Mouse (Mus musculus) midbrain, postnatal 0 days (tissue): ENCODE measurements around the gene Tns2. TPM values are rescaled to one million over a fixed set of nuclear protein-coding genes. Genes with fewer than 3 reads are reported as not detected.

Experiments used
- ATAC-seq: fragments of 200-750 bp; cut with Nextera tagmentation; 2 replicates; pipeline ENCODE4 v1.8.0; 2017; ENCODE audit warnings: moderate number of reproducible peaks, mild to moderate bottlenecking, moderate TSS enrichment, moderate library complexity; ENCODE audit not compliant: low FRiP score
- DNase-seq: peaks from one replicate; pipeline ENCODE4 v3.0.0-alpha.2; 2015; ENCODE audit warnings: low spot score
- H3K27ac ChIP-seq: fragments of 300-500 bp; sonication (generic); 2 replicates; pipeline ENCODE4 v1.5.1; 2014; ENCODE audit warnings: low read depth, mild to moderate bottlenecking, low read length, mixed read lengths
- H3K27me3 ChIP-seq: fragments of 300-500 bp; sonication (generic); 2 replicates; pipeline ENCODE4 v1.6.1; 2014; ENCODE audit warnings: low read length, control low read depth, mixed read lengths; ENCODE audit not compliant: insufficient read depth
- H3K36me3 ChIP-seq: fragments of 300-500 bp; sonication (generic); 2 replicates; pipeline ENCODE4 v1.6.1; 2014; ENCODE audit warnings: low read length, control low read depth, mixed read lengths; ENCODE audit not compliant: insufficient read depth
- H3K4me1 ChIP-seq: fragments of 300-500 bp; sonication (generic); 2 replicates; pipeline ENCODE4 v1.6.1; 2014; ENCODE audit warnings: mild to moderate bottlenecking, control low read depth, antibody characterized with exemption, low read length, mixed read lengths; ENCODE audit not compliant: insufficient read depth
- H3K4me2 ChIP-seq: fragments of 300-500 bp; sonication (generic); 2 replicates; pipeline ENCODE4 v1.6.1; 2014; ENCODE audit warnings: low read depth, mild to moderate bottlenecking, low read length, mixed read lengths; ENCODE audit not compliant: poor library complexity, severe bottlenecking
- H3K4me3 ChIP-seq: fragments of 300-500 bp; sonication (generic); 2 replicates; pipeline ENCODE4 v1.5.1; 2014; ENCODE audit warnings: low read depth, mild to moderate bottlenecking, low read length, moderate library complexity
- H3K9ac ChIP-seq: fragments of 300-500 bp; sonication (generic); replicated peaks from 2 replicates; pipeline ENCODE4 v1.6.1; 2014; ENCODE audit warnings: mild to moderate bottlenecking, low read length, moderate library complexity, mixed read lengths; ENCODE audit not compliant: poor library complexity, severe bottlenecking
- H3K9me3 ChIP-seq: fragments of 300-500 bp; sonication (generic); 2 replicates; pipeline ENCODE4 v1.6.1; 2016; ENCODE audit warnings: low read length, control low read depth
- CTCF ChIP-seq: IDR thresholded peaks from 2 replicates; pipeline ENCODE4 v1.5.1; 2016; ENCODE audit warnings: antibody characterized with exemption, mild to moderate bottlenecking
- WGBS: fragments of 180-500 bp; shearing (Covaris S2); extraction: QIAGEN DNeasy Blood & Tissue Kit; methylation state at CpG from one replicate; pipeline ENCODE4 v1.1.7; 2014; 5-methylcytosine and 5-hydroxymethylcytosine counted together
- polyA plus RNA-seq: library from polyadenylated mRNA; unstranded; fragments of >200 nt; fragmentation: Nextera tagmentation; extraction: Ambion mirVana; gene quantifications from 2 replicates; pipeline ENCODE4 v1.2.1, GENCODE M21; 2015
- total RNA-seq: library from RNA; depleted of rRNA; stranded (reverse); fragments of >200 nt; gene quantifications from 2 replicates; pipeline ENCODE4 v1.2.3, GENCODE M21; 2014

The Tns2 gene
- total and polyA plus RNA-seq, 2 experiments from 2014 or later: 5.1 to 18.1 TPM

- H3K27ac ChIP-seq: no peak overlapping the region
Measured at GRCm38 (mm10) chr15:102119121-102119830, 19.1 kb downstream of the Tns2 start.

GRCm38 (mm10) chr15:102119831-102120170, 19.6 kb downstream of the Tns2 start:
- TF ChIP-seq CTCF: no peak
- H3K4me1 ChIP-seq: no peaks in the 10 kb centered on the region
- H3K36me3 ChIP-seq: peaks cover 51% of the 10 kb centered on the region
- H3K27ac ChIP-seq: no peak overlapping the region
- H3K4me2 ChIP-seq: no peak overlapping the region
- ATAC-seq (no peak), DNase-seq (no peak)
- no peak overlapping the region for H3K4me3 ChIP-seq
- no peaks in the 10 kb centered on the region for H3K27me3 ChIP-seq
- 61% methylated on average over 2 of the region's 2 CpGs for WGBS
- no peak overlapping the region for H3K9ac ChIP-seq
- H3K9me3 ChIP-seq: no peaks in the 10 kb centered on the region

More at GRCm38 (mm10) chr15:102119121-102119830, 19.1 kb downstream of the Tns2 start:
- Histone ChIP-seq H3K4me1 (no peaks in the 10 kb centered on the region), H3K27me3 (no peaks in the 10 kb centered on the region), H3K4me2 (no peak overlapping the region), H3K4me3 (no peak overlapping the region), H3K9me3 (no peaks in the 10 kb centered on the region), H3K36me3 (peaks cover 48% of the 10 kb centered on the region), H3K9ac (no peak overlapping the region)
- no peak for TF ChIP-seq CTCF
- WGBS: 78% methylated on average over 8 of the region's 8 CpGs
- no peak for ATAC-seq
- no peak for DNase-seq

GRCm38 (mm10) chr15:102120530-102120929, 20.3 kb downstream of the Tns2 start:
- no peak for TF ChIP-seq CTCF

GRCm38 (mm10) chr15:102126303-102126702, 26.1 kb downstream of the Tns2 start:
- no peak overlapping the region for H3K9ac ChIP-seq
- no peak overlapping the region for H3K4me3 ChIP-seq
- ATAC-seq (no peak), DNase-seq (no peak)
- no peaks in the 10 kb centered on the region for H3K9me3 ChIP-seq
- 81% methylated on average over 2 of the region's 2 CpGs for WGBS
- no peaks in the 10 kb centered on the region for H3K4me1 ChIP-seq
- H3K27ac ChIP-seq: no peak overlapping the region
- TF ChIP-seq CTCF: no peak
- H3K27me3 ChIP-seq: no peaks in the 10 kb centered on the region
- no peak overlapping the region for H3K4me2 ChIP-seq
- peaks cover 56% of the 10 kb centered on the region for H3K36me3 ChIP-seq

More at GRCm38 (mm10) chr15:102120530-102120929, 20.3 kb downstream of the Tns2 start:
- no peak overlapping the region for H3K27ac ChIP-seq
- no peak for DNase-seq
- no peaks in the 10 kb centered on the region for H3K27me3 ChIP-seq
- H3K36me3 ChIP-seq: peaks cover 57% of the 10 kb centered on the region
- H3K9ac ChIP-seq: no peak overlapping the region
- H3K9me3 ChIP-seq: no peaks in the 10 kb centered on the region
- H3K4me1 ChIP-seq: no peaks in the 10 kb centered on the region
- H3K4me3 ChIP-seq: no peak overlapping the region
- no peak for ATAC-seq
- WGBS: 93% methylated on average over 5 of the region's 5 CpGs
- no peak overlapping the region for H3K4me2 ChIP-seq

- H3K4me2 ChIP-seq: no peak overlapping the region
- 90% methylated on average over 9 of the region's 9 CpGs for WGBS
- no peaks in the 10 kb centered on the region for H3K4me1 ChIP-seq
- H3K36me3 ChIP-seq: peaks cover 34% of the 10 kb centered on the region
- H3K27ac ChIP-seq: no peak overlapping the region
- no peaks in the 10 kb centered on the region for H3K27me3 ChIP-seq
- TF ChIP-seq CTCF: no peak
- H3K9me3 ChIP-seq: no peaks in the 10 kb centered on the region
- no peak overlapping the region for H3K4me3 ChIP-seq
- H3K9ac ChIP-seq: no peak overlapping the region
- no peak for ATAC-seq
- no peak for DNase-seq
Measured at GRCm38 (mm10) chr15:102133314-102133713, 33.1 kb downstream of the Tns2 start.

GRCm38 (mm10) chr15:102134709-102135108, 34.5 kb downstream of the Tns2 start:
- Histone ChIP-seq H3K9me3 (no peaks in the 10 kb centered on the region), H3K4me3 (peak overlapping the region; percentile 75), H3K4me2 (peak overlapping the region; percentile 72), H3K27me3 (no peaks in the 10 kb centered on the region), H3K4me1 (no peaks in the 10 kb centered on the region), H3K36me3 (peaks cover 28% of the 10 kb centered on the region), H3K9ac (no peak overlapping the region), H3K27ac (no peak overlapping the region)
- no peak for DNase-seq
- no peak for TF ChIP-seq CTCF
- no peak for ATAC-seq
- WGBS: 82% methylated on average over 2 of the region's 2 CpGs
